Mouse (Mus musculus) ovary, adult 18-20 months (tissue): ENCODE data around the gene Vps26a.
"Not testable (repeated sequence)": the region's sequence is repeated elsewhere in the genome, so short reads cannot be mapped to it uniquely, and the experiment has no call there.

Source experiments
- DNase-seq: peaks from one replicate; pipeline ENCODE4 v3.0.0; 2022; ENCODE audit warnings: low spot score, mixed read lengths

The Vps26a gene

DNA sequence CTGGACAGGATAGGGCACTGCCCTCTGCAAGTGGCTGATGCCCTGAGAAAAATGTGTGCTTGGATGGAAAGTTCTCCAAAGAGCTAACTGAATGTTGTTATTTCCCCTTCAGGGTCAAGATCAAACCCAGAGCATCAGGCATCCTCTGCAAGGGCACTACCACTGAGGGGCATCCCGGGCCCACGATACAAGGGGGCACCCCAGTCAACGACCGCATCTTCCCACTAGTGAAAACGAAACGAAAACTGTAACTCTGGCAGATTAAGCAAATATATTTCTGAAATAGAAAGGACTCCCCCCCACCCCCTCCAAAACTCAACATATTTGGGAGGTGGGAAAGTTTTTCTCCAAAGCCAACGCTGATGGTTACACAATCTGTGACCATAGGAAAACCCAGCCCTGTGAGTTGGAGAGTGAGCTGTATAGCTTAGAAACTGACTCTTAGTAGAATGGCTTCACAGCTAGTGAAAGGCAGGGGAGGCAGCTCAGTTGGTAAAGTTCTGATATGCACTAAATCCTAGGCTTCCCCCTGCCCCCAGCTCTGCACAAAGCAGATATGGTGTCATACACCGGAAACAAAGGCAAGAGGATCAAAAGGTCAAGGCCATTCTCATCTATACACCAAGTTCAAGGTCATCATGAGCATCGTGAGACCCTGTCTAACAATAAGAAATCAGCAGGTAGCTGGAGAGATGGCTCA, 14.5 kb upstream of the Vps26a start:
- no peak for DNase-seq

DNA sequence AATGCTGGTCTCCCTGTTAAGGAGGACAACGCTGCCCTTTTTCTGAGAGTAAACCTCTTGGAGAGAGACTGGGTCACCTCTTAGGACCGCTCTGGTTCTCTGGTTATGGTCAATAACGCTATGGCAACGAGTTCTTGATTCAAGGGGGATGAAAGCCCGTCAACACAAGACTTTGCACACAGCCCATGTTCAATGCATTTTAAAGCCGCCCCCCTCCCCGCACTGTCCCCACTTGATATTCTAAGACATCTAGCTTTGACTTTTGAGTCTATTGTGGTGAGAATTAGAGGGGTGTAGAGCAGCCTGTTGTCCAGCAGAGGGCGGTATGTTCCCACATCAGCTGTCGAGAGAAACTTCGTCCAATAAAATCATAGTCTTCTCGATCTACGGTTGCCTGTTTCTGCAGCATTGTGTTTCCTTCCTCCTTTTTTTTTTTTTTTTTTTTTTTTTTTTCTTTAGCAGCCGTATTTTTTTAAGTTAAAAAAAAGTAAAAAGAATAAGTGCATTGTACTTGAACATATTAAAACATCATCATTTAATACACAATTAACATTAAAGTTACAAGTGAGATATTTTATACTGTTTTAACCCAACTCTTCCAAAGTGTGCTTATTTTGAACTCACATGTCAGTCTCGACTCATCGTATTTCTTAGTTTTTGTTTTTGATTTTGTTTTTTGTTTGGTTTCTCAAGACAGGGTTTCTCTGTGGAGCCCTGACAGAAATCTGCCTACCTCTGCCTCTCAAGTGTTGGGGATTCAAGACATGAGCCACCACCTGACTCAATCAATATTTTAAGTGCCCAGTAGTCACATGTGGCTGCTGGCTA, 13.7 kb upstream of the Vps26a start:
- peak; percentile 11 for DNase-seq

DNA sequence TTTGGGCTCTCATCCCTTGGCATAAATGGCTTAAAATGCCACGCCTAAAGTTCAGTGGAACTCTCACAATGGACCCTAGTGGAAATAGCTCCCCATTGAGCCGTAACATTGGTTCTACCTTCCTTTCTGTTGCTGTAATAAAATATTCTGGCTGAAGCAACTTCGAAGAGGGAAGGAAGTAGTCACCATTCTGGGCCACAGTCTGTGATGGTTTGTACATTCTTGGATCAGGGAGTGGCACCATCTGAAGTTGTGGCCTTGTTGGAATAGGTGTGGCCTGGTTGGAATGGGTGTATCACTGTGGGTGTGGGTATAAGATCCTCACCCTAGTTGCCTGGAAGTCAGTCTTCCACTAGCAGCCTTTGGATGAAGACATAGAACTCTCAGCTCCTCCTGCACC, 5.1 kb upstream of the Vps26a start:
- DNase-seq, result not testable (repeated sequence)

DNA sequence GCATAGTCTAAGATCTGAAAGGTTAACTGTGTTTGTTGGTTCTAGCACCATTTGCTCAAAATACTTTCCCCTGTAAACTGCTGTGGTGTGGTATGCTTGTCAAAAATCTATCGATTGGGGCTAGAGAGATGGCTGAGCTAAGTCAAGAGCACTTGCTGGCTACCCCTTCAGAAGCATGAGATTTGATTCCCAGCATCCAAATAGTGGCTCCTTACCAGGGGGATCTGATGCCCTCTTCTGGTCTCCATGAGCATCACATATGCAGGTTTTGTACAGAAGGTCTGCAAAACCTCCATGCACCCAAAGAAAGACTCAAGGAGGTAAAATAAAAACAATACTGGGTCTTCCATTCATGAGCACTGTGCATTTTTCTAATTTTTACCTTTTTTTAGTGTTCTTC, 1.7 kb upstream of the Vps26a start:
- DNase-seq, result peak; percentile 10

DNA sequence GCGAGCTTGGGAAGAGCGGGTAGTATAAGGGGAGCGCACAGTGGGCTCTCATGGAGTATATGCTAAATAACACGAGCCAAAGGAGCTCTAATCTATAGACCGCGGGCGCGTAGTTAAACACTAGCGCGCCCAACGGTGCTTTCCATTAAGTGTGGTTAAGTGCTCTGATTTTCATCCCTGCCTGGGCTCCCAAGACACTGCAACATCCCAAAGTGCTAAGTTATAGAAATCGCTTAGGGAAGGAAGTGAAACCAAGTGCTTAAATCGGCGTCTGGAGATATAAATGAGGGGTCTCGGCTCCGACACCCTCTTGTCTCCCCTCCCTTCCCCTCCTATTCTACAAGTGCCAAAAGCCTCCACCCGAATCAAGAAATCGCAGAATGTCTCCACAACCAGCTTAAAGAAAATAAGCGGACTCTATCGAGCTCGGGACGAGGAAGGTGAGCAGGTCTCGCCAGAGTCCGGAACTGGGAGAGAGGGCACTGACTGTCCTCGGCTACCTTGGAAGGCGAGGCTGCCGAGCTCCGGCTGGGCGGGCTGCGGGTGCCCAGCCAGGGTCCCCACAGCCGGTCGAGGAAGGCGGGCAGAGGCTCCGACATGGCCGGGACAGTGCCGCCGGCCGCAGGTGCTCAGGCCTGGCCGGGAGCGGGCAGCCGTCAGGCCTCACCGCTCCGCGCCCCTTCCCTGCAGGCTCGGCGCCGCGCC, 575 bp downstream of the Vps26a start:
- no peak for DNase-seq

DNA sequence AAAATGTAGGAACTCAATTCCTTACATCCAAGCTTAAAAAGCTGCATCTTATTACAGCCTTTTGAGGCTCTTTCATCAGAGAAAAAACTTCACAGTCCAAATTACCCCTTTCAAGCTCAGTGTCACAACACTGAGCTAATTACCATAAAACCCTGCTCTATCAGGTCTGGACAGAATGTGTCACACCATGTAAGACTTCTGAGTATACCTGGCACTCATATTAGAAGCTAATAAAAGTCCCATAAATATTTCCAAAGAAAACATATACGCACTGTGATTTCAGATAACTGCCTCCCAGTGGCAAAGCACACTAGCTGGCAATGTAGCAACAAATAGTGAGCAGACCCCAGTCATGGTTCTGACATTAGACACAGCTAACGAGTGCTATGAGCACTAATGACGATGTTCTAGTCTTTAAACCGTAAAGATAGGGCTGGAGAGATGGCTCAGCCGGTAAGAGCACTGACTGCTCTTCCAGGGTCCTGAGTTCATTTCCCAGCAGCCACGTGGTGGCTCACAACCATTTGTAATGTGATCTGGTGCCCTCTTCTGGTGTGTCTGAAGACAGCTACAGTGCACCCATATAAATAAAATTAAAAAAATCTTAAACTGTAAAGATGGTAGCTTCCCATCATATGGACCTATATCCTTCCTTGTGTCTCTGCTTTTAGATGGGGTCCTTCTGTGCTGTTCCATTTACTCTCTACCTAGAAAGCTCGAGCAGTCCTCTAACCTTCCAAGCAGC, 5.3 kb downstream of the Vps26a start:
- DNase-seq, result no peak

DNA sequence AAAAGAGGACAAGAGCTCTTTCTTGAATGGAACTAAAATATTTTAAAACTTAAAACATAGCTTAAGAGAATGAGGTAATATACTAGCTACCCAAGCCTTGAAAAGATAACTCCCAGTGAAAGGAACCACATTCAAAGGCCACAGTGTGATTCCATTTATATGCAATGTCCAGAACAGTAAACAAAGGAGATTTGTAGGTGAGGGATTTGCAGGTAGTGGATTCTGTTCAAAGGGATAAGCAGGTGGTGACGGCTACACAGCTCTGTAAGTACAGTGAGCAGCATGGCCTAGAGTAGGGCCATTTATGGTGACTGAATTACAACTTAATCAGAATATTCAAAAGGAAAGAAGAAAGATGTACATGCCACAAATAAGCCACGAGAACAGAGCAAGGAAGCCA, 9.6 kb downstream of the Vps26a start:
- DNase-seq, result no peak

DNA sequence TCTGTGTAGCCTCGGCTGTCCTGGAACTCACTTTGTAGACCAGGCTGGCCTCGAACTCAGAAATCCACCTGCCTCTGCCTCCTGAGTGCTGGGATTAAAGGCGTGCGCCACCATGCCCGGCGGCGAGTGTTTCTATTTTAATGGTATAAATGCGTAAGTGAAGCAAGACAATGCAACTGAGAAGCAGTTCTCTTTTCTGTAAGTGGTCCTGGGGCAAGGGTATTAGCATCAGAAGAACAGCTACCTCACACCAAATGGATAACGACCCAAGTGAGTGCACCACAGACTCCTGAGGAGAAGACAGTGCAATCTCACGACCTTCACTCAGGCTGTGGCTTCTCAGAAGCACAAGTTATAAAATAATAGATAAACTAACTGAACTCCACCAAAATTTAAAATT, 11.7 kb downstream of the Vps26a start:
- no peak for DNase-seq

DNA sequence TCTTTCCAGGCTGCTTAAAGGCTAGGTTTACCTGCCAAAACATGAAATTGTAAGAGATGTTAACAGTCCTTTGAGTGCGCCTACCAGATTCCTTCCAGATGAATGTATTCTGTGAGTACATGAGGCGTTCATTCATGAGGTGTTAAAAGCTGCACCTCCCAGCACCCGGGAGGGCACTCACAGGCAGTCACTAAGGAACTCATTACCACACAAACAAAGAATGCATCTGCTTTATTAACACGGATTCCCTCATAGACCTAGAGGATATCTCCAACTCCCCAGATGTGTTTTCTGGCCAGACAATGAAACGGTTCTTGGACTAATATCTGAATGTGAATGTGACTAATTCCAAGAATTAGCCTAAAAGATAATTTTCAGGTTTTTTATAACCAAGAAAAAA, 15.5 kb downstream of the Vps26a start:
- no peak for DNase-seq

DNA sequence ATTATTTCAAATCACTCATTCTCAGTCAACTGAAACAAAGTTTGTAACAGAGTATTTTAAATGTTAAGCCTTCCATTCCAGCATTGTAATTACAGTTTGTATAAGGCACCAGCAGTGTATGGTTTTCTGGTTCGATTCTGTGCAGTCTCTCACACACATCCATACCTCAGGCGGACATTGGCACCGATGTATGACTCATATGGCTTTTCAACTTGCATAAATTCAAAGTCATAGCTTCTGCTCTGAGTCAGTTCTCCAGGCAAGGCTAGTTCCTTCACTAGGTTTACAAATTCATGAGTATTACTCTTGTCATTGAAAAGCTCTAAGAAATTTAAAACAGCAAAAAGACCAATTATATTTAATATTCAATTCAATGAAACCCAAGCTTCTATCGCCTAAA, 16.9 kb downstream of the Vps26a start:
- no peak for DNase-seq

DNA sequence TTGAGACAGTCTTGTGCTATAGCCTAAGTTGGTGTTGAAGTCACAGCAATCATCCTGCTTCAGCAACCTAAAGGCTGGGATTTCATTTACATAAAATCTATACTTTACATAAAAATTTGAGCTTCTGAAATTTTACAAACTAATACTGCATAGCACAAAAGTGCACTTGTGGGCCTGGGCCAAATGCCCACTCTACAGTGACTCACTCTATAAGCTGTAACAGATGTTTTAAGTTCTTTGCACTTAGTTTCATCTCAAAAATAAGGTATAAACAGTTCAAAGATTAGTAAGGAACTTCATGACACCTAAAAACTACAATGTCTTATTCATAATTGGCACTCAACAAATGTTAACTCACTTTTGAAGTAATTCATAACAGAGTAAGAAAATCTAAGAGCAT, 25.3 kb downstream of the Vps26a start:
- no peak for DNase-seq

DNA sequence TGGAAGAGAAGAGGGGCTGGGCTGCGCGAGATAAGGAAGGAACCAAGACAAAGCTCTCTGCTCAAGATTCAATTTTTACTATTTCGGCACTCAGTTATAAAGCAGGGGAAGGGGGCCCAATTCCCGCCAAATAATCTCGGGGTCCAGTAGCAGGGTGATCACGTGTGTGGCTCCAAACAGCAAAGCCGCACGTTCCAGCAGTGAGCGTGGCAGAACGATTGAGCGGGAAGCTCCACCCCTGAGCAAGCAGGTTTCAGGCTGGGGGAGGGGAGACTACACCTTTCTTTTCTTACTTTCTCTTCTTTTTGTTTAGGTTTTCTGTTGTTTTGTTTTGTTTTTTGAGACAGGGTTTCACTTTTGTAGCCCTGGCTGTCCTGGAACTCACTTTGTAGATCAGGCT, 34.6 kb downstream of the Vps26a start:
- DNase-seq, result not testable (repeated sequence)

DNA sequence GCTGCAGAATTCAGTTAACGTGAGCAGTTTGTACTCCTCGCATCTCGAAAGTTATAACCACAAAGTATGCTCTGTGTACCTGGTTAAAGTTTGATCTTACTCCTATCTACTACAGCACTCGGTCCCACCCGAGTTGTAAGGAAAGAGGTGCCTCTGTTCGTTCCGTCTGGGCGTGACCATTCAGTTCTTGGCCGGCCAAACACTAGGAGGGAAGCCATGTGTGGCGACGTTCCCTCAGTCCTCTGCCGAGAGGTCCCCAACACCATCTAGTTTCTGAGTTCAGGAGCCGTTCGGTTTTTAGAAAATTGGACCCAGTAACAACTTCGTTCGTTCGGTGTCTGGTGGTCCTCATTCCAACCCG, 36.3 kb downstream of the Vps26a start:
- no peak for DNase-seq

DNA sequence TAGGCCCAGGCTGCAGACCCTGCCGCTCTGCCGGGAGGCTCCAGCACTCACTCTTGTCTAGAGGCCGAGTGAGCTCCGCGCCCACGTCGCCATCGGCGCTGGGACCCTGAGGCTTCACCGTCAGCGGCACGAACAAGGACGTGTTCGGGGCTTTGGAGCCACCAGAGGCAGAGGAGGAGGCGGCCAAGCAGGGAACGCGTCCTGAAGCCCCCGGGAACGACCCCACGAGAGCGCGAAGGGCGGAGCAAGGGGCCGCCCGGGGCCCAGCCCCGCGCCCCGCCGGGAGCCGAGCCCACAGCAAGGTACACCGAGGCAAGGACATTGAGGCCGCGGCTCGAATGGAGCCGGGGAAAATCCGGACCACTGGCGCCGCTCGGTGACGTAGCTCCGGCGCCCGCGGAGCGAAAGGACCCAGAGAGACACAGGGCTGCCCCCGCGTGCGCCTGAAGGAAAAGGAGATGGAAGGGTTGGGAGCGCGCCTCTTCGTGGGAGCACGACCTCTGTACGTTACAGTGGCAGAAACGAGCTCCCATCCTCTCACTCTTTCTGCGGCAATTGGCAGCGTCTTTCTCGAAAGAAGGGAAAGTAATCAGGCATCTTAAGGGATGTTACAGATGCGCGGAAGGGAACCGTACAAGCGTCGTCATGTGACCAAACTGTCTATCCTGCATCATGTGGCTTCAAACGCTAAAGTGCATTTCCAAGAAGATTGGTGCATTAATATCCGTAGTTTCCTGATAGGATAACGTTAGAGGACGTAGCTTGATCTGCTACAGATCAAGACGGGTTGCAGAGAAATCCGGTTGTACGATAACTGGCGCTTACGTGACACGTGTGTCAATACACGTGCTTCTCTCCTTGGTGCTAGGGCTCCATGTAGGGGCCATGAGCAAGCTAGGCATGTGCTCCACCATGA, 37.0 kb downstream of the Vps26a start, which contains the start of the genes 4930507D05Rik and Supv3l1:
Gene 4930507D05Rik (plus strand): TSS at position 126 of the 916 bp plus-strand sequence.
Gene Supv3l1 (minus strand): TSS at position 375 of the 916 bp plus-strand sequence.
- DNase-seq, result peak; percentile 69

DNA sequence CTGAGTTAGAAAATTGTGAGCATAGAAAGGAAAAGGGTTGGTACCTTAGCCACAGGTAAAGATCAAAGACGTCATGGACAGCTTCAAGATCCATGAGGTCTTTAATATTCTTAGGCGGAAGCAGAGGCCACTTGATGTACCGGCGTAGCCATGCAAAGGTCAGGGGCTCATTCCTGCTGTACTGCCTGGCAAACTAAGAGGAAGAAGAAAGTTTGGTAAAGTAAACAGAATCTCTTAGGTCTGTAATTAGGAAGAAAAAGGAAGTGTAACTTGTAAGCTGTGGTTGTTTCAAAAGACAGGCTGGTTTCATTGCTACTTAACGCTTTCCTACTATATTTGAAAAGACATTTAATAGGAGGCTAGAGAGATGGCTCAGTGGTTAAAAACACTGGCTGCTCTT, 56.2 kb downstream of the Vps26a start:
- DNase-seq, result no peak

DNA sequence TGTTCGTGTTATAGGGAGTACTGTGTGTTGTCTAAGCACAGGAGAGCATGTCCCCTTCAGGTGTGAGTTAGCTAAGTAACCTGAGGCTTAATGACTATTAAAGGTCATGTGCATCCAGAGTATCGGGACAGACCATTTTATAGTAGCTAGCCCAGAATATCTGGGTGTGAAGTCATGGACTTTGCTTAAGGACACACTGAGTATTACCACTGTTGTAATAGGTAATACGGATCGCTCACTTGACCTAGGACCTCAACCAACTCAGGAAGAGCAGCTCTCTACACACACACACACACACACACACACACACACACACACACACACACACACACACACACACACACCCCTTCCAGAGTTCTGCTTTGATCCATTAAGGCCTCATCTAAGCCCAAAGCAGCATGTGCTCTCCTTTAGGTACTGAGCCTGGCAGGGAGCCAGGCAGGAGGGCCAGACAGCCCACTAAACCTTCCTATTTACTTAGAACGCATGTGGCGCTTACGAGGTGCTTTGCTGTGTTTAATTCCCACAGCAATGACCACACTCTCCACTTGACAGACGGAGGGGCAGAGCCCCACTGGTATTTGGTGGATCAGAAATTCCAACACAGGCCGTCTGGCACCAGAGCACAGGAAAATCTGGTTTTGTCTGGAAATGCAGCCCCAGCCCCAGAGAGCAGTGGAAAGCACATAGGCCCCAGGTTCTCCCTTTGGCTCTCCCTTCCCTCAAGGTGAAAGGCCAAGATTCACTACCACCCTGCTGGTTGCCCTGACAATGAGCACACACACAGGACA, 61.3 kb downstream of the Vps26a start:
- DNase-seq, result no peak

DNA sequence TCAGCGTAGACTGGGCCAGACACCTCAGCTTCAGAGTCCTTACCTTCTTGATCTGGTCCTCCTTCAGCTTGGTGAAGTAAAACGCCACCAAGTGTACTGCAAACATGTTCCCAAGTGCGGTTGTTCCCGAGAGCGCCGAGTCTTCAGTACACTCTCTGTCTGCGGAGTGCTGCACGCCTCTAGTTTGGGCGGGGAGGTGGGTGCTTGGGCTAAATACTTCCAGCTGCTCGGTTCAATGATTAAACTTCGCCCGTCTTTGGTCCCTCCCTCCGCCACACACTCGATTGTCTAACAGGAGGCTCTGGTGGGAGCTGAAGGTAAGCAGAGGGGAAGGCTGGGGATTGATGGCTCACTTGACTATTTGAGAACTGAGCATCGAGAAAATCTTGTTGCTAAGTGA, 64.3 kb downstream of the Vps26a start, which contains the start of gene Hkdc1:
Gene Hkdc1 (minus strand): TSS at position 237 of the 400 bp plus-strand sequence.
- DNase-seq, result no peak

DNA sequence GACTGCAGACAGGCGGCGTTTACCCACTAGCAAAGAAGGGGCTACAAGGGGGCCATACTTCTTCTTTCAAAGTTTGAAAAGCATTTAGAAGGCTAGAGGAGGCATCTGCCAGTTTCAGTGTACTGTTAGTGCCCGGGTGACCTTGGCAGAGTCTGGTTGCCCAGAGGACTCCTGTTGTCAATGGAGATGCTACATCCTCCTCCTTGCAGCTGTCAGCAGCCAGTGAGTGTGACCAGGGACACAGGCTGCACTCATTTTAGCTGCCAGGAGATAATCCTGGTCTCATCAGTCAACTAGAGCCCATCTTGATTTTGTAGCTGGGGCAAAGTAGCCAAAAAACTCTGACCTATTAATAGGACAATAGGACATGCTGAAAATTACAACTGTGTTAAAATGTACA, 65.5 kb downstream of the Vps26a start:
- DNase-seq, result no peak

DNA sequence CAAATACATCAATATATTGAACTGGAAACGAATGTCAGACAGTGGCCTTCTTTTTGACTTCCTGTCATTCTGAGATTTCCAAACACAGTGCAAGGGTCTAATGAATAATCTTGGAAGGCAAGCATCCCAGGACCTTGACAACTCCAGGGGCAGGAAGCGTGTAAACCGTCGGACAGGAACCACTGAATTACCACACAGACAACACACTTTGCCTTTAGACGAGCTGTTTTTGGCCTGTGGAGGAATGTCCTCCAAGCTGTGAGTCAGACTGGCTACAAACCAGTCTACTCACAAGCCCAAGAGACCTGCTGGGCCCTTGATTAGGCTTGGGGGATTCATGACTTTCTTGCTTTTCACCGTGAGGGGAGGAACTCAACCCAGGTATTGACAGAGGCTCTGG, 66.2 kb downstream of the Vps26a start:
- DNase-seq, result no peak

DNA sequence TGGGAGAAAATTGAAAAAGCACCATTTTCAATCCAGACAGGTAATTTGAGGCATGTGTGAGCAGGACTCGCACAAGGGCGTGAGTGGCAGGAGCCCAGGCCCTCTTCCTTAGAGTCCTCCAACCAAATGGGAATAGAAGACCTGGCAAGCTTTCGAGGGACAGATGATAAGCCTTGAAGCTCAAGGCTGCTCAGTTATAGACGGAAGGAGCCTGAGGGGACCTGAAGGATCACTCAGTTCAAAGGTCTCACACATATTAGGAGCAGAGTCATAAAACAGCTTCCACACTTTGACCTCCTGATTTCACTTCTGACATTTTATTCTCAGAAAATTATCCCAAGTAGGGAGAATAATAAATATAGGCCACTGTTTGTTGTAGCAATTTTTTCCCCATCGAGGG, 67.2 kb downstream of the Vps26a start:
- DNase-seq, result no peak
